Mouse (Mus musculus): ENCODE data around the gene Cplane1. TPM values are rescaled to one million over a fixed set of nuclear protein-coding genes. Genes with fewer than 3 reads are reported as not detected.

Gene Cplane1
- polyA plus RNA-seq (2017; shearing (Covaris generic)) = 11.0 TPM

GRCm38 (mm10) chr15:8168591-8169265 lies at the start of gene Cplane1:
TSS of gene Cplane1 (plus strand) at chr15:8169106.

Other genes with a start within 250 kb of the Cplane1 start
- gene Wdr70, start 69.9 kb upstream of the Cplane1 start, polyA plus RNA-seq (2017; shearing (Covaris generic)) = 45.1 TPM
- 15.6 TPM for gene Nup155, start 59.8 kb upstream of the Cplane1 start, polyA plus RNA-seq (2017; shearing (Covaris generic))

All from CD4-positive, CD25-positive, alpha-beta regulatory T cell (primary cell).